Mouse (Mus musculus) thymus, adult 2 months (tissue): ENCODE results near the gene Zswim4.

Experiments
- CTCF ChIP-seq: fragments of 200-500 bp; IDR thresholded peaks from 2 replicates; pipeline ENCODE4 v1.5.1; 2012; ENCODE audit warnings: mild to moderate bottlenecking, control low read depth, low read length, moderate library complexity, borderline replicate concordance; ENCODE audit not compliant: control insufficient read depth, poor library complexity, insufficient read depth; ENCODE audit errors: extremely low read depth
- POLR2A ChIP-seq: fragments of 200-500 bp; IDR thresholded peaks from 2 replicates; pipeline ENCODE4 v1.6.1; 2012; ENCODE audit warnings: mild to moderate bottlenecking, low read length, control low read depth, moderate library complexity; ENCODE audit not compliant: control insufficient read depth, poor library complexity, insufficient read depth; ENCODE audit errors: extremely low read depth

DNA sequence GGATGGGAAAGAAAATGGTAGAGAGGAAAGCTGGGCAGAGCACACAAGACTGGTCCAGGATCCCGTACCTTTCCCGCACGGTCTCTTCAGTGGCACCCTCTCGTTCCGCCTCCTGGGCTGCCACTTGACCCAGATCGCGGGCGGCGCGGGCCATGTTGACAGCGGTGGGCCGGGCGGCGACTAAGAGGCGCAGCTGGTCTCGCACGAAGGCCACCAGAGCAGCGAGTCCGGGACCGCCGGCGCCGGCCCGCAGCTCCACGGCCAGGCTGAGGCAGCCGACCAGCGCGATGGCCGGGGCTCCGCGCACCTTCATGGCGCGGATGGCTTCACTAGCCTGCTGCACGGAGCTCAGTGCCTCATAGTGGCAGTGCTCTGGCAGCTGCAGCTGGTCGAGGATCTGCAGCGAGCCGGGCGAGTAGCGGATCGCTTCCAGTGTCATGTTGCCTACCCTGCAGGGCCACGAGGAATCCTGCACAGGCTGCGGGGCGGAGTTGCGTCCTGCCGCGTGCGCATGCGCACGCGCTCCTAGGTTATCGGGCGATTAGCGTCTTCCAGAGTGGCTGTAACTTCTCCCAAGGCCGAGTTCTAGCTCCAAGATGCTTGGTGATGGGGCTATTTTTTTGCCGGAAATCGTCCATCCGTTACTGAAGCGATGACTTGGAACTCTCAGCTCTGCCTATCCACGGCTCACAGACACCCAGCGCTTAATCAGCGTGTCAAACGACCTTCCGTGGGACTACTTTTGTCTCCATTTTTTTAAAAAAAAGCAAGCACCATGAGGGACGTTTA is 20.2 kb upstream of the Zswim4 start, which contains the start of gene Mri1:
- TF ChIP-seq CTCF (peak; percentile 46; the same call in 1 of the 2 replicates), POLR2A (peak; percentile 33; the same call in 1 of the 2 replicates)
